Mouse (Mus musculus) midbrain, embryonic 11.5 days (tissue): ENCODE measurements around the gene Ankrd23. TPM values are rescaled to one million over a fixed set of nuclear protein-coding genes. Genes with fewer than 3 reads are reported as not detected.
"Not testable (repeated sequence)": the region's sequence is repeated elsewhere in the genome, so short reads cannot be mapped to it uniquely, and the experiment has no call there.

Source experiments
- ATAC-seq: fragments of 200-750 bp; cut with Nextera tagmentation; 2 replicates; pipeline ENCODE4 v1.8.0; 2017; ENCODE audit warnings: moderate TSS enrichment, moderate library complexity; ENCODE audit not compliant: low FRiP score
- DNase-seq: peaks from one replicate; pipeline ENCODE4 v3.0.0; 2015; ENCODE audit warnings: low spot score; ENCODE audit errors: missing footprints
- H3K27ac ChIP-seq: fragments of 300-500 bp; sonication (generic); 2 replicates; pipeline ENCODE4 v1.5.1; 2014; ENCODE audit warnings: low read depth, low read length
- H3K27me3 ChIP-seq: fragments of 300-500 bp; sonication (generic); 2 replicates; pipeline ENCODE4 v1.6.1; 2014; ENCODE audit warnings: mild to moderate bottlenecking, low read length, moderate library complexity, mixed read lengths; ENCODE audit not compliant: control insufficient read depth, insufficient read depth
- H3K36me3 ChIP-seq: fragments of 300-500 bp; sonication (generic); 2 replicates; pipeline ENCODE4 v1.6.1; 2014; ENCODE audit warnings: mild to moderate bottlenecking, low read length, moderate library complexity, mixed read lengths; ENCODE audit not compliant: control insufficient read depth, insufficient read depth
- H3K4me1 ChIP-seq: fragments of 300-500 bp; sonication (generic); 2 replicates; pipeline ENCODE4 v1.6.1; 2014; ENCODE audit warnings: low read length; ENCODE audit not compliant: control insufficient read depth, insufficient read depth
- H3K4me2 ChIP-seq: fragments of 300-500 bp; sonication (generic); 2 replicates; pipeline ENCODE4 v1.6.1; 2014; ENCODE audit warnings: mild to moderate bottlenecking, moderate library complexity
- H3K4me3 ChIP-seq: fragments of 300-500 bp; sonication (generic); 2 replicates; pipeline ENCODE4 v1.5.1; 2014; ENCODE audit warnings: low read depth, low read length
- H3K9ac ChIP-seq: fragments of 300-500 bp; sonication (generic); 2 replicates; pipeline ENCODE4 v1.6.1; 2014; ENCODE audit warnings: low read length
- H3K9me3 ChIP-seq: fragments of 300-500 bp; sonication (generic); 2 replicates; pipeline ENCODE4 v1.6.1; 2016; ENCODE audit warnings: low read length; ENCODE audit not compliant: control insufficient read depth
- WGBS: fragments of 180-500 bp; shearing (Covaris S2); extraction: QIAGEN DNeasy Blood & Tissue Kit; methylation state at CpG from one replicate; pipeline ENCODE4 v1.1.7; 2014; 5-methylcytosine and 5-hydroxymethylcytosine counted together
- polyA plus RNA-seq: library from polyadenylated mRNA; unstranded; fragments of >200 nt; fragmentation: Nextera tagmentation; extraction: Ambion mirVana; gene quantifications from 2 replicates; pipeline ENCODE4 v1.2.1, GENCODE M21; 2014

Gene Ankrd23
- 6.0 TPM in 2 replicates for polyA plus RNA-seq

DNA sequence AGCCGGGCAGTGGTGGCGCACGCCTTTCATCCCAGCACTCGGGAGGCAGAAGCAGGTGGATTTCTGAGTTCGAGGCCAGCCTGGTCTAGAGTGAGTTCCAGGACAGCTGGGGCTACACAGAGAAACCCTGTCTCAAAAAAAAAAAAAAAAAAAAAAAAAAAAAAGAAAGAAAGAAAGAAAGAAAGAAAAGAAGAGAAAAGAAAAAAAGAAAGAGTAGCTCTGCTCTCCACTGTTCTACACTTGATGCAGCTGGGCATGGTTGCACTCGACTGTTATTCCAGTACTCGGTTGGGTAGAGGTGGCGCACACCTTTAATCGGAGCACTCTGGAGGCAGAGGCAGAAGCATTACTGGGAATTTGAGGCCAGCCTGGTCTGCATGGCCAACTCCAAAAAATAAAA, at the start of gene Ankrd23:
Ankrd23 (minus strand) TSS at position 101 of the 400 bp plus-strand sequence.
- H3K36me3 ChIP-seq, H3K4me2 ChIP-seq, H3K4me3 ChIP-seq, ATAC-seq, H3K27me3 ChIP-seq, H3K9me3 ChIP-seq, DNase-seq, H3K27ac ChIP-seq, H3K4me1 ChIP-seq, H3K9ac ChIP-seq: not testable (repeated sequence)
- 96% methylated on average over 9 of the region's 9 CpGs for WGBS

DNA sequence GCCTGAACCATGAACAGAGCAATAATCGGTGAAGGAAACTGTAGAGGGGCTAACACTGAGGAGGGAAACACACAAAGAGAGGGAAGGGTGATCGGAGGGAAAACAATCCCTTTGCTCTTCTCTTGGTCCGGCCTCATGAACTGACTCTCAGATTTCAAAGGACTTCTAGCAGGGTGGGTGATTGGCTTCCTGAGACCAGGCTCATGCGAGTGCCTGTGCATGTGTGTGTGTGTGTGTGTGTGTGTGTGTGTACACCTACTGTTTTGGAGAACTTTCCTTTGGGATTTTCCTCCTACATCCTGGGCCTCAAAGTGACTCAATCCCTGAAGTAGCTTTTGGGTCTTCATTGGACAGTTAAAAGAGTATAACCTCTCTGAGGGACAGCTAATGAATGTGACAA, 49.6 kb upstream of the Ankrd23 start:
- no peak overlapping the region for H3K9ac ChIP-seq
- H3K27me3 ChIP-seq, result no peaks in the 10 kb centered on the region
- H3K36me3 ChIP-seq, result no peaks in the 10 kb centered on the region
- H3K27ac ChIP-seq, result no peak overlapping the region
- no peaks in the 10 kb centered on the region for H3K9me3 ChIP-seq
- no peak overlapping the region for H3K4me2 ChIP-seq
- H3K4me1 ChIP-seq, result 0 out of 2 replicates have a peak, but pooled peaks cover under 1% of the 10 kb centered on the region
- ATAC-seq (no peak), DNase-seq (no peak)
- WGBS, result 52% methylated on average over 4 of the region's 4 CpGs
- no peak overlapping the region for H3K4me3 ChIP-seq

DNA sequence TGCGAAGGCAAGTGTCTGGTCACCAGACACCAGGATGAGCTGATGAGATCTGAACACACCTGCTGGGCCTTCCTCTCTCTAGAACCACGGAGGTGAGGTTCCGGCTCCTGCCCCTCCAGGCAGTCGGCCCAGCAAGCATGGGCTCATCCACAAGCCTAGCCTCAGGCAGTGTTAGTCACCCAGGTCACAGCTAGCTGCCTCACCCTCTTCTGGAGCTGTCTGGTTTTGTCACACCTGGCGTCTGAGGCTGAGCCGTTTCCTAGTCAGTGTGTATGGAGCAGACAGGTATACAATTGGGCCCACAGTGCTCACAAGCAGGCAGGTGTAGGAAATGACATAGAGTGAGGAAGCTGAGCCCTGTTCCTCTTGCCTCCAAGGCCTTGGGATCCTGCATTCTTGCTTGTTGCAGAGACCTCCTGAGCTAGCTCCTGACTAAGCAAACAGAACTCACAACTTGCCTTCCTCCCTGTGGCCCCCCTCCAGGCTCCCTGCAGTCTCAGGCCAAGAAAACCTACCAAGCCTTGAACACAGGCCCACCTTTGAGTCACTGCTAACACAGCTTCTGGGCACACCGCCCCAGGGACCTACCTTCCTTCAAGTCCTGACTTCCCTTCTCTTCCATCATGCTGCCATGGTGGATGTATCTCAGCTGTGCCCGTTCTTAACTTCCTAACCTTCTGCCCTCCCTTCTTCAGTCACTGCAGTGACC, 46.9 kb upstream of the Ankrd23 start:
- H3K27me3 ChIP-seq, result no peaks in the 10 kb centered on the region

DNA sequence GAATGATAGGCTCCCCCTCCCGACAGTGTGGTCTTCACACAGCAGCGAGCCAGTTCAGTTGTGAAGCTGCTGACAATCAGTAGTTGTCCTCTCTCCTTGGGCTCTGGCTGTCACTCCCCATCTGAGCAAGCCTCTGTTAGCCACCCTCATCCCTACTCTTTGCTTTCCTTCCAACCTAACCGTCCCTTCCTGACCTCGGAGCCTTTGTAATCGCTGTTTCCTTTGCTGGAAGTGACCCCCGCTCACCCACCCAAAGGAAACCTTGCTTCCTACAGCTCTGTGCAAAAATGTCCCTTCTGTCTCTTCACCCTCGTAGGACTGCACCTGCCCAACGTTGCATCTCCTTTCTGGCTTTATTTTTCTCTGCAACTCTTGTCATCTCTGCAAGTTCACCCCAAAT, 45.5 kb upstream of the Ankrd23 start:
- DNase-seq, result no peak
- Histone ChIP-seq H3K36me3 (no peaks in the 10 kb centered on the region), H3K4me3 (no peak overlapping the region), H3K4me2 (no peak overlapping the region), H3K9me3 (no peaks in the 10 kb centered on the region), H3K27ac (no peak overlapping the region), H3K27me3 (no peaks in the 10 kb centered on the region), H3K9ac (no peak overlapping the region), H3K4me1 (peaks cover 18% of the 10 kb centered on the region)
- ATAC-seq, result no peak
- 73% methylated on average over 8 of the region's 8 CpGs for WGBS

More for the DNA sequence above, 46.9 kb upstream of the Ankrd23 start:
- no peak overlapping the region for H3K27ac ChIP-seq
- DNase-seq (no peak), ATAC-seq (no peak)
- no peak overlapping the region for H3K4me2 ChIP-seq
- H3K36me3 ChIP-seq, result no peaks in the 10 kb centered on the region
- 78% methylated on average over 8 of the region's 8 CpGs for whole genome bisulfite sequencing
- H3K9me3 ChIP-seq, result no peaks in the 10 kb centered on the region
- H3K9ac ChIP-seq, result no peak overlapping the region
- peaks cover 18% of the 10 kb centered on the region for H3K4me1 ChIP-seq
- no peak overlapping the region for H3K4me3 ChIP-seq

DNA sequence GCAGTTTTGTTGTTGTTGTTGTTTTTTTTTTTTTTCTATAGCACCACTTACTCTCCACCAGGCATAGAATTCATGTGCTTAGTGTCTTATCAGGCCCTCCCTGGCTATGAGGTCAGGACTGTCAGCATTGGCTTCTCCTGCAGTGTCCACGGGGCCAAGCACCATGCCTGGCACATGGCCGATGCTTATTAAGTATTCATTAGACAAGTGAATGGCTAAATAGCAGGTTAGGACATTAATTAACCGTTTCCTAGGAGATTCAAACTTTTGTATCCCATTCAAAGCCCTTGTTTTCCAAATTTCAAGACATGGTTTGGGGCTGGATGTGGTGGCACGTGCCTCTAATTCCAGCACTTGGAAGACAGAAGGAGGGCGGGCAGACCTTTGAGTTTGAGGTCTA, 44.6 kb upstream of the Ankrd23 start:
- Histone ChIP-seq H3K4me3 (no peak overlapping the region), H3K4me2 (no peak overlapping the region), H3K9ac (no peak overlapping the region; the same call in 1 of the 2 replicates), H3K27me3 (no peaks in the 10 kb centered on the region), H3K27ac (peak overlapping the region; percentile 87), H3K9me3 (no peaks in the 10 kb centered on the region), H3K4me1 (peaks cover 18% of the 10 kb centered on the region), H3K36me3 (no peaks in the 10 kb centered on the region)
- no peak for DNase-seq
- WGBS, result 67% methylated on average over 5 of the region's 5 CpGs
- ATAC-seq, result no peak

DNA sequence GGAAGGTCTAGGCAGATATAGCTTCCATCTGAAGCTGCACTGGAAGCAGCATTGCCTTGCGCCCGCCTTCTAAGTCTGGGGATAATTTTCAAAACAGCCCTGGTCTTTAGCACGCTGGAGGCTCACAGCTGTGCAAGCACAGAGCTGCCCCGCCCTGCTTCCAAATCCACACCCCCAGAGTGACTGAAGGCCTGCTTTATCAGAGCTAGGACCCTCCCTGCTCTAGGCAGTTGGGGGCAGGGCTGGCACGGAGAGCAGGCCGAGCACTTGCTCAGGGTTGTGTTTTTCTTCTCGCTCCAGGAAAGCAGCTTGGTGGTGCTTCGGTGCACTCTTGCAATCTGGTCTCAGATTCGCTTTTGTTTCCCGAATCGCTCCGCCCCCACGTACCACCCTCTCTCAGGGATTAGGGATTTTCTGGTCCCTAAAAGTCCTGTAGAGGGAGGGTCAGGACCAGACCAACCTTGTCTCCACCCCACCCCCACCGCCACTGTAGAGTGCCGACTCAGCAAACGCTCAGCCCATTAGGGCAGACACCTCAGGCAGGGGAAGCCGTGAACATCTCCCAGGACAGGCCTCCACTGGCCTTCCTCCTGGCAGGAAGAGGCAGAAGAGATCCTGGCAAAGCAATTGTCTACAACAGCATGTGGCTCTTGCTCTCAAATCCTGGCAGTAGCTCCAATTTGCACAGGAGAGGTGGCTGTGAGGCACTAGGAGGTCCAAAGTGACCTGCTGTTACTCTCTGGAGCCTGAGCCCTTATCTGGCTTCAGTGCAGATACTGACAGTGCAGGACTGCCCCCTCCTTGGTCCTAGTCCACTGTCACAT, 43.9 kb upstream of the Ankrd23 start:
- Histone ChIP-seq H3K27me3 (no peaks in the 10 kb centered on the region), H3K36me3 (no peaks in the 10 kb centered on the region), H3K27ac (peak overlapping the region; percentile 87), H3K9ac (peak overlapping the region; percentile 60), H3K9me3 (no peaks in the 10 kb centered on the region), H3K4me3 (0 out of 2 replicates have a peak overlapping the region, but pooled peaks have one; percentile 5), H3K4me2 (peak overlapping the region; percentile 40), H3K4me1 (peaks cover 18% of the 10 kb centered on the region)
- ATAC-seq (peak; percentile 94), DNase-seq (peak; percentile 96)
- WGBS, result 2% methylated on average over 17 of the region's 17 CpGs

DNA sequence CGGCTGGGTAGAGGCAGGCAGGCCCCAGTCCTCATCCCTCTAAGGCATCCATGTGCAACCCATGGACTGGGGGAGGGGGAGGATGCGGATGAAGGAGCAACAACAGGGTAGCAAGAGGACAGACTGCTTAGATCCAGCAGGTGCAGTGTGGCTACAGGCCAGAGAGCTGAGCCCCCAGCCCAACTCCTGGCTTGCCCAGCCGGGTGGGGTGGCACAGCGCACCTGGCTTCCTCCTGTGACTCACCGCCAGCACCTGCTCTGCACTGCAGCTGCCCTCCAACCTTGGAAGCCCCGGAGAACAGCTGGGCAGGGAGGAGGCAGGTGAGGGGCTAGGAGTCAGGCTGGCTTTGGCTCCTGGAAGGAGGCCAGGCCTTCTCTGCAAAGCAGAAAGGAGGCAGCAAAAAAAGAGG, 43.3 kb upstream of the Ankrd23 start:
- 12% methylated on average over 6 of the region's 6 CpGs for WGBS
- Histone ChIP-seq H3K9me3 (no peaks in the 10 kb centered on the region), H3K4me3 (no peak overlapping the region), H3K27ac (peak overlapping the region; percentile 87), H3K4me2 (peak overlapping the region; percentile 40), H3K9ac (peak overlapping the region; percentile 60), H3K27me3 (no peaks in the 10 kb centered on the region), H3K36me3 (no peaks in the 10 kb centered on the region), H3K4me1 (peaks cover 18% of the 10 kb centered on the region)
- DNase-seq (peak; percentile 92), ATAC-seq (peak; percentile 72)

DNA sequence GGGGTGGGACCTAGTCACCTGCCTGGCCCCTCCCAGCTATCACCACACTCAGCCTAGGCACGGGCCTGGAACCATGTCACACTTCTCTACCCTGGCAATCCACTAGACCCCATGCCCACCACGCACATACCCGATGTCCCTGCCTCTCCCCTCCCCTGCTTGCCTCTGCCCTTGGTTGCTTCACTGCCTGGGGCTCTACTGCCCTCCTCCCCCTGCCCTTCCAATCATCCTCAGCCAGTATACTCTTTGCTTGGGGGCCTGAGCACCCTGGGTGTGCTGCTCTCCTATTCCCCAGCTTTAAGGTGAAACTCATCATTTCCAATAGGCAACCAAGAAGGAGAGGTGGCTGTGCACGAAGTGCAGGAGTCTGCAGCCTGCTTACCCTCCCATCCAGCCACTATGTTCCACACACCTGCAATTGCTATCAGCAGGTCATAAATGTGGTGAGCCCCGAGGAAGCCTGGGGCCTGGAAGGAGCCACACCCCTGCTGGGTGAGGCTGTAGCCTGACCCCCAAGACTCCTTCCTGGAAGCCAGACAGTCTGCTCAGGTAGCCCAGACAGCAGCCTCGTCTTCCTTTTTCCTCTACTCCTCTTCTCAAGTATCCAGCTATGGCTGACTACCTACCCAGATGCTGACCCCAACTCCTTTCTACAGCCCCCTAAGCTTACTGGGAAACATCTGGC, 40.5 kb upstream of the Ankrd23 start:
- no peak for DNase-seq
- no peak overlapping the region for H3K27ac ChIP-seq
- H3K27me3 ChIP-seq, result no peaks in the 10 kb centered on the region
- H3K9me3 ChIP-seq, result no peaks in the 10 kb centered on the region
- WGBS, result 72% methylated on average over 6 of the region's 6 CpGs
- no peaks in the 10 kb centered on the region for H3K36me3 ChIP-seq
- no peak overlapping the region for H3K4me3 ChIP-seq
- H3K9ac ChIP-seq, result no peak overlapping the region
- peaks cover 18% of the 10 kb centered on the region for H3K4me1 ChIP-seq
- no peak for ATAC-seq
- no peak overlapping the region for H3K4me2 ChIP-seq
